Mouse (Mus musculus) G1E (cell line): ENCODE data around the gene Atp1b1.

ENCODE experiments used
- CTCF ChIP-seq: IDR thresholded peaks from 2 replicates; pipeline ENCODE4 v1.5.1; 2012; ENCODE audit warnings: low read depth, low read length, inconsistent platforms, mixed read lengths
- POLR2AphosphoS5 ChIP-seq: IDR thresholded peaks from 2 replicates; pipeline ENCODE4 v1.6.1; 2012; ENCODE audit warnings: low read depth, low read length, inconsistent platforms; ENCODE audit not compliant: insufficient replicate concordance

GRCm38 (mm10) chr1:164450644-164451043, 7.5 kb downstream of the Atp1b1 start:
- no peak for TF ChIP-seq CTCF
- TF ChIP-seq POLR2AphosphoS5: no peak
